Mouse (Mus musculus): ENCODE measurements at regions not wholly inside any gene's neighbourhood (a gene's known extent, or its start where the extent isn't known, plus 50 kb on each side); places are given as distances from the start of the nearest gene placed in this dataset.

DNA sequence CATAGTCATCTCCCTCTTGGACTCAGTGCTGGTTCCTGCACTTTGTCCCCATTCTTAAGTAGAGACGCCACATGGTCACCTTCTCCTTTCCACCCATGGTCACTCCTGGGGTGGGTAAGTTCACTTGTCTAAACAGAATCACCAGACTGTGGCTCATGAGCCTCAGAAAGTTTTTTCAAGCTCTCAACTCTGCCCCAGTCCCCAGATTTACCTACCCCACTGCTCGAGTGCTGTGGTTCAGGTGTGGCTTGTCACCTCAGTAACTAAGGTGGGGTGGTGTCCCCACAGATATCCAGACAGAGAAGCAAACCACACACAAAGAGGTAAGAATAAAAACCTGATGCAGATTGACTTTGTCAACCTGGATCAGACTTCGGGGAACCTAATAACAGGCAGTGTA, 87.6 kb downstream of the Rpl10-ps3 start:
- H3K4me2 ChIP-seq = no peak overlapping the region
- H3K9me3 ChIP-seq (ENCODE audit: control insufficient read depth, low read length) = no peaks in the 10 kb centered on the region
- 87% methylated on average over 3 of the region's 3 CpGs for WGBS
- ATAC-seq (ENCODE audit: low FRiP score) (no peak), DNase-seq (ENCODE audit: low spot score, missing footprints) (no peak)
- no peaks in the 10 kb centered on the region for H3K27me3 ChIP-seq (ENCODE audit: control insufficient read depth, insufficient read depth, low read length)
- no peaks in the 10 kb centered on the region for H3K4me1 ChIP-seq (ENCODE audit: control insufficient read depth, insufficient read depth, low read length)
- no peak overlapping the region for H3K4me3 ChIP-seq (ENCODE audit: low read depth, low read length)
- H3K27ac ChIP-seq (ENCODE audit: low read depth, low read length) = no peak overlapping the region
- H3K9ac ChIP-seq (ENCODE audit: low read length) = no peak overlapping the region
- H3K36me3 ChIP-seq (ENCODE audit: control insufficient read depth, insufficient read depth, low read length) = no peaks in the 10 kb centered on the region

DNA sequence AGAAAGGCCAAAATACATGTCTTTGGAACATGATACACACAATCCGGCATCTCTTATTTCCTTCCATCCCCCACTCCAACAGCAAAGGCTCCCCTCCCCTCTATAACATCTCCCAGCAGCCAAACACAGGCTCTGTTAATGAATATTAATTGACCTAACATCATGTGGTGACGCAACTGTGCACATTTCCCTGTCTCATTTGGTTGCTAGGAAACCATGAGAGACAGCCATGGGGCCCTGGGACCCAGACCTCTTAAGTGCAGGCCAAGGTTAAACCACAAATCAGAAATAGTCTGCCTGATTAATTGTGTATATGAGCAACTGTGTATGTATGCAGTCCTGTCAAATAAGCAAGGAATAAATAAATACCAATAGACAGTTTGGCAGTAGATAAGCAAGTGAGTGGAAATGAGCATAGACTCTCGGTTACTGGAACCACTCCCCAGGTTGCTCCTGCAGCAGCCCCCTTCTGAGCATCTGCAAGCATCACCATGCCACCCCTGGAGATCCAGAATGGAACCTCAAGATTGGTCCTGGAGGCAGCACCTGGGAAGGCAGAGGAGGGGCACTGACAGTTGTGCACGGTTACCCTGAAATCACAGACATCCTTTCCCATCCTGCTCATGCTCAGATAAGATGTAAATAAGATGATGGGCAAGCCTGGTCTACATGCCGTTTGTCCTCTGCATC, 99.6 kb downstream of the Rpl10-ps3 start:
- ATAC-seq (ENCODE audit: low FRiP score) (peak; percentile 95), DNase-seq (ENCODE audit: low spot score, missing footprints) (peak; percentile 91)
- 40% methylated on average over 5 of the region's 5 CpGs for WGBS
- Histone ChIP-seq H3K4me3 (ENCODE audit: low read depth, low read length) (no peak overlapping the region), H3K4me2 (no peak overlapping the region), H3K27me3 (ENCODE audit: control insufficient read depth, insufficient read depth, low read length) (no peaks in the 10 kb centered on the region), H3K36me3 (ENCODE audit: control insufficient read depth, insufficient read depth, low read length) (no peaks in the 10 kb centered on the region), H3K9ac (ENCODE audit: low read length) (no peak overlapping the region), H3K9me3 (ENCODE audit: control insufficient read depth, low read length) (no peaks in the 10 kb centered on the region), H3K4me1 (ENCODE audit: control insufficient read depth, insufficient read depth, low read length) (peaks cover 9% of the 10 kb centered on the region), H3K27ac (ENCODE audit: low read depth, low read length) (peak overlapping the region; percentile 40; the same call in 1 of the 2 replicates)

- Histone ChIP-seq H3K4me2 (no peak overlapping the region), H3K4me1 (ENCODE audit: control insufficient read depth, insufficient read depth, low read length) (peaks cover 11% of the 10 kb centered on the region), H3K27ac (ENCODE audit: low read depth, low read length) (no peak overlapping the region), H3K9me3 (ENCODE audit: control insufficient read depth, low read length) (no peaks in the 10 kb centered on the region), H3K27me3 (ENCODE audit: control insufficient read depth, insufficient read depth, low read length) (no peaks in the 10 kb centered on the region), H3K9ac (ENCODE audit: low read length) (no peak overlapping the region), H3K4me3 (ENCODE audit: low read depth, low read length) (no peak overlapping the region), H3K36me3 (ENCODE audit: control insufficient read depth, insufficient read depth, low read length) (no peaks in the 10 kb centered on the region)
- ATAC-seq (ENCODE audit: low FRiP score) (no peak), DNase-seq (ENCODE audit: low spot score, missing footprints) (no peak)
- WGBS = 62% methylated on average over 8 of the region's 8 CpGs
These were observed 103.8 kb downstream of the Rpl10-ps3 start for GRCm38 (mm10) chr9:50240923-50241322.

DNA sequence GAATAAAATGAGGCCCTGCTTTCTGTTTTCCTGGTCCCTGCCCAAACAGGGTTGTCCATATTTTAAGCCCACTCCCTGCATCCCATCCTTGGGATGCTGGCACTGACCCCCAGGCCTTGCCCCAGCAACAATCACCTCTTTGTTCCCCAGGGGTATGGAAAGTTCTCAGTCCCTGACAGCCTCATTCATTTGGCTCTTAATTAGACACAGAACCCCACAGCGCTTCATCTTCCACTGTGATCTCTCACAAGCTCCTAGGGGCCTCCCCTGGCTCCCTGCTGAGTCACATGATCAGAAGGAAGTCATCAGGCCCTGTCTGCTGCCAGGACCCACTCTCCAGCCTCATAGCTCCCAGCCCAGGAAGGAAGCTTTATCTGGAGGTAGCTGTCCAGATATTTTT, 108.9 kb downstream of the Rpl10-ps3 start:
- peak; percentile 33; the same call in 1 of the 2 replicates for ATAC-seq (ENCODE audit: low FRiP score)
- WGBS = 30% methylated on average over 1 of the region's 1 CpGs

GRCm38 (mm10) chr9:50234655-50235054, 110.1 kb downstream of the Rpl10-ps3 start:
- no peak overlapping the region for H3K9ac ChIP-seq (ENCODE audit: low read length)
- no peak for DNase-seq (ENCODE audit: low spot score, missing footprints)
- ATAC-seq (ENCODE audit: low FRiP score) = no peak

More for the DNA sequence above, 108.9 kb downstream of the Rpl10-ps3 start:
- H3K4me2 ChIP-seq = no peak overlapping the region
- no peaks in the 10 kb centered on the region for H3K27me3 ChIP-seq (ENCODE audit: control insufficient read depth, insufficient read depth, low read length)
- no peaks in the 10 kb centered on the region for H3K9me3 ChIP-seq (ENCODE audit: control insufficient read depth, low read length)
- H3K9ac ChIP-seq (ENCODE audit: low read length) = no peak overlapping the region
- no peak for DNase-seq (ENCODE audit: low spot score, missing footprints)
- peaks cover 8% of the 10 kb centered on the region; the same call in 1 of the 2 replicates for H3K4me1 ChIP-seq (ENCODE audit: control insufficient read depth, insufficient read depth, low read length)
- H3K27ac ChIP-seq (ENCODE audit: low read depth, low read length) = no peak overlapping the region
- H3K4me3 ChIP-seq (ENCODE audit: low read depth, low read length) = no peak overlapping the region
- H3K36me3 ChIP-seq (ENCODE audit: control insufficient read depth, insufficient read depth, low read length) = no peaks in the 10 kb centered on the region

DNA sequence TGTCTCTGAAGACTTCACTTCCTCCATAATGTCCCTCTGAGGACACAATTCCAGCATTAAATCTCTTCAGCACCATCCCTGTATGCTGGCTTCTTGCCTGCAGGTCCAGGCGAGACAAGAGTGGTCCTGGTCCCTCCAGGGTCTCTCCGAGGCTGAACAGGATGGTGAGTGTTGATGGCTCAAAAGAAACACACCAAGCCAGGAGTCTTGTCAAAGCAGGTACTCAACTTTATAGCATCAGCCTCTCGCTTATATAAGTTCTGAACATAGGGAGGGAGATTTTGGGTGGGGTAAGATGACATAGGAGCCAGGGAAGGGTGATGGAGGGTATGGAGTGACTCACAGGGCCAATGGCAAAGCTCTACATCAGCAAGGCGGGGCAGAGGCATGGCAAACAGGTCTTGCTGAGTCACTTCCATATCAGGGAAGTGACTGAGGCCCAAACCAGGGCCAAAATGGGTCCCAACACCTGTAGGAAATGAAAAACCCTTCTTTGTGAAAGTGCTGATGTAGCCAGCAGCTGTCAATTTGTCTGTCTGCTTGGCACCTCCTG, 111.7 kb downstream of the Rpl10-ps3 start:
- Histone ChIP-seq H3K27ac (ENCODE audit: low read depth, low read length) (no peak overlapping the region), H3K27me3 (ENCODE audit: control insufficient read depth, insufficient read depth, low read length) (no peaks in the 10 kb centered on the region), H3K4me3 (ENCODE audit: low read depth, low read length) (no peak overlapping the region), H3K4me1 (ENCODE audit: control insufficient read depth, insufficient read depth, low read length) (peaks cover 8% of the 10 kb centered on the region; the same call in 1 of the 2 replicates), H3K36me3 (ENCODE audit: control insufficient read depth, insufficient read depth, low read length) (no peaks in the 10 kb centered on the region), H3K9me3 (ENCODE audit: control insufficient read depth, low read length) (no peaks in the 10 kb centered on the region), H3K4me2 (no peak overlapping the region), H3K9ac (ENCODE audit: low read length) (no peak overlapping the region)
- WGBS = 89% methylated on average over 4 of the region's 4 CpGs
- DNase-seq (ENCODE audit: low spot score, missing footprints) (no peak), ATAC-seq (ENCODE audit: low FRiP score) (no peak)

More at GRCm38 (mm10) chr9:50234655-50235054, 110.1 kb downstream of the Rpl10-ps3 start:
- H3K4me3 ChIP-seq (ENCODE audit: low read depth, low read length) = no peak overlapping the region
- H3K27me3 ChIP-seq (ENCODE audit: control insufficient read depth, insufficient read depth, low read length) = no peaks in the 10 kb centered on the region
- WGBS = 93% methylated on average over 6 of the region's 6 CpGs
- H3K9me3 ChIP-seq (ENCODE audit: control insufficient read depth, low read length) = no peaks in the 10 kb centered on the region
- H3K4me2 ChIP-seq = no peak overlapping the region
- peaks cover 8% of the 10 kb centered on the region; the same call in 1 of the 2 replicates for H3K4me1 ChIP-seq (ENCODE audit: control insufficient read depth, insufficient read depth, low read length)
- H3K36me3 ChIP-seq (ENCODE audit: control insufficient read depth, insufficient read depth, low read length) = no peaks in the 10 kb centered on the region
- no peak overlapping the region for H3K27ac ChIP-seq (ENCODE audit: low read depth, low read length)

DNA sequence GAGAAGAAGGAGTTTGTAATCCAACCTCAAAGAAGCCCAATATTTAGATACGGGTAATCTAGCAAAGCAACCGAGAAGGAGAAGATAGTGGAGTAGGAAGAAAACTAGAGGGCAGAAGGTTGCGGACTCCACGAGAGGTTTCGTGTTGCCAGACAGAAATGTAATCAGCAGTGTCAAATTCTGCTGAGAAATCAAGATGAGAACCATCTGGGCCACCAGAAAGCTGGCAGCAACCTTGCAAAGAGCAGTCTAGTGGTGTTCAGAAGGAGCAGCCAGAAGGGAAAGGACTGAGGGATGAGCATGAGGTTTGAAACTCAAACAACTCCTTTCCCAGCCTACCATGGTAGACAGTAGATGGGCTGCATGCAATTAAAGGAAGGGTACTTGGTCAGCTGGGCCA, 134.3 kb downstream of the Rpl10-ps3 start:
- no peak overlapping the region for H3K9ac ChIP-seq (ENCODE audit: low read length)
- 84% methylated on average over 5 of the region's 5 CpGs for WGBS

DNA sequence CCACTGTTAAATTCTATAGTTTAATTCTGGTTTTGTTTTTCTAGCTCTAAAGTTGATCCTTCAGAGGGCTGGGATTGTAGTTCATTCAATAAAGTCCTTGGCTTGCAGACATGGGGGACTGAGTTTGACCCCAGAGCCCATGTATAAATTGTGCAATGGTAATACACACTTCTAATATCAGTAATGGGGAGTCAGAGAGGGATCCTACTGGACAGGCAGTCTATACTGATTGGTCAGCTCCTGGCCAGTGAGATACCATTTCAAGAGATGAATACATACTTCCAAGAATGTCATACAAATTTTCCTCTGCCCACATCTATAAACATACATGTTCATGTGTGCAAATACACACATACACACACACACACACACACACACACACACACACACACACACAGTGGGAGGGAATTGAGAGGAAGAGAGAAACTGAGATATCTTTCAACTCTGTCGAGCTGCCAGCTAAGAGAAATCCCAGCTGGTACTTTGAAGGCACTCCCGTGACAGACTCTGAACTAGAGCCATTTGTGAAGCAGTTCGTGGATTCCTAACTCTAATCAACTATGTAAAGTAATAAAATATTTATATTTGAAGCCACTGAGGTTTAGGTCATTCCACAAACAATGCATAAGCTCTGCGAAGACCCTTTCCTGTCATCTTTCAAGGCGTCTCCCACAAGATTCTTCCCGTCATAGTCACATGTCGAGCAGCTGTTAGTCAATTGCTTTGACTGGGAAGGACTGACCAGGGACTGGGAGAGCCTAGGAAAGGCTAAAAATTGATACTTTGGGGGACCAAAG, 145.1 kb downstream of the Rpl10-ps3 start:
- Histone ChIP-seq H3K27me3 (ENCODE audit: control insufficient read depth, insufficient read depth, low read length) (no peaks in the 10 kb centered on the region), H3K9ac (ENCODE audit: low read length) (no peak overlapping the region), H3K9me3 (ENCODE audit: control insufficient read depth, low read length) (no peaks in the 10 kb centered on the region), H3K4me1 (ENCODE audit: control insufficient read depth, insufficient read depth, low read length) (no peaks in the 10 kb centered on the region), H3K4me2 (no peak overlapping the region), H3K36me3 (ENCODE audit: control insufficient read depth, insufficient read depth, low read length) (no peaks in the 10 kb centered on the region), H3K27ac (ENCODE audit: low read depth, low read length) (no peak overlapping the region), H3K4me3 (ENCODE audit: low read depth, low read length) (no peak overlapping the region)
- 87% methylated on average over 7 of the region's 7 CpGs for WGBS
- ATAC-seq (ENCODE audit: low FRiP score) (no peak), DNase-seq (ENCODE audit: low spot score, missing footprints) (no peak)

More for the DNA sequence above, 134.3 kb downstream of the Rpl10-ps3 start:
- no peak for DNase-seq (ENCODE audit: low spot score, missing footprints)
- H3K9me3 ChIP-seq (ENCODE audit: control insufficient read depth, low read length) = no peaks in the 10 kb centered on the region
- H3K4me1 ChIP-seq (ENCODE audit: control insufficient read depth, insufficient read depth, low read length) = no peaks in the 10 kb centered on the region
- ATAC-seq (ENCODE audit: low FRiP score) = no peak
- H3K4me2 ChIP-seq = no peak overlapping the region
- H3K36me3 ChIP-seq (ENCODE audit: control insufficient read depth, insufficient read depth, low read length) = no peaks in the 10 kb centered on the region
- H3K4me3 ChIP-seq (ENCODE audit: low read depth, low read length) = no peak overlapping the region
- H3K27ac ChIP-seq (ENCODE audit: low read depth, low read length) = no peak overlapping the region
- H3K27me3 ChIP-seq (ENCODE audit: control insufficient read depth, insufficient read depth, low read length) = no peaks in the 10 kb centered on the region

Data from midbrain, embryonic 11.5 days (tissue).